Mouse (Mus musculus): ENCODE data around the gene Tagln2. TPM values are rescaled to one million over a fixed set of nuclear protein-coding genes. Genes with fewer than 3 reads are reported as not detected.

The Tagln2 gene
- polyA plus RNA-seq, 1 experiment: 771 TPM

- no peak overlapping the region for H3K4me3 ChIP-seq (ENCODE audit: insufficient read depth, poor library complexity, severe bottlenecking)
- no peaks in the 10 kb centered on the region for H3K79me2 ChIP-seq (ENCODE audit: control insufficient read depth, insufficient read depth)
- no peaks in the 10 kb centered on the region for H3K27me3 ChIP-seq (ENCODE audit: control insufficient read depth, insufficient read depth, insufficient read length)
- no peaks in the 10 kb centered on the region for H3K79me3 ChIP-seq (ENCODE audit: low read depth)
- no peak for TF ChIP-seq FOSL1 (IDR thresholded peaks at IDR 0.05; ENCODE audit: insufficient read depth, low read length, poor library complexity, severe bottlenecking)
- no peak for TF ChIP-seq MAX (IDR thresholded peaks at IDR 0.05)
- no peak for TF ChIP-seq MYOG (IDR thresholded peaks at IDR 0.05; ENCODE audit: control insufficient read depth, extremely low read depth, insufficient read length)
- TF ChIP-seq USF1 (IDR thresholded peaks at IDR 0.05; ENCODE audit: low read depth): no peak
- no peak for TF ChIP-seq MYOD1 (IDR thresholded peaks at IDR 0.05; ENCODE audit: control insufficient read depth, insufficient read length, low read depth)
- no peak for TF ChIP-seq CEBPB (IDR thresholded peaks at IDR 0.05; ENCODE audit: low read depth)
- no peak for TF ChIP-seq CTCF (IDR thresholded peaks at IDR 0.05; ENCODE audit: control insufficient read depth, insufficient read depth, insufficient read length)
- H3ac ChIP-seq (ENCODE audit: control insufficient read depth, insufficient read length, low read depth): no peak overlapping the region
- H3K36me3 ChIP-seq (ENCODE audit: control insufficient read depth, insufficient read depth): no peaks in the 10 kb centered on the region
These were observed 25.3 kb downstream of the Tagln2 start for GRCm38 (mm10) chr1:172525027-172525764.

GRCm38 (mm10) chr1:172525971-172526370 lies 26.1 kb downstream of the Tagln2 start:
- no peaks in the 10 kb centered on the region for H3K27me3 ChIP-seq (ENCODE audit: control insufficient read depth, insufficient read depth, insufficient read length)
- H3K79me2 ChIP-seq (ENCODE audit: control insufficient read depth, insufficient read depth): no peaks in the 10 kb centered on the region
- no peaks in the 10 kb centered on the region for H3K79me3 ChIP-seq (ENCODE audit: low read depth)
- no peak overlapping the region for H3ac ChIP-seq (ENCODE audit: control insufficient read depth, insufficient read length, low read depth)
- no peaks in the 10 kb centered on the region for H3K36me3 ChIP-seq (ENCODE audit: control insufficient read depth, insufficient read depth)
- TF ChIP-seq CTCF (IDR thresholded peaks at IDR 0.05; ENCODE audit: control insufficient read depth, insufficient read depth, insufficient read length) (no peak), MAX (IDR thresholded peaks at IDR 0.05) (no peak)
- H3K4me3 ChIP-seq (ENCODE audit: insufficient read depth, poor library complexity, severe bottlenecking): no peak overlapping the region

- Histone ChIP-seq H3K79me2 (ENCODE audit: control insufficient read depth, insufficient read depth) (no peaks in the 10 kb centered on the region), H3K4me3 (ENCODE audit: insufficient read depth, poor library complexity, severe bottlenecking) (no peak overlapping the region), H3K27me3 (ENCODE audit: control insufficient read depth, insufficient read depth, insufficient read length) (no peaks in the 10 kb centered on the region), H3ac (ENCODE audit: control insufficient read depth, insufficient read length, low read depth) (no peak overlapping the region), H3K36me3 (ENCODE audit: control insufficient read depth, insufficient read depth) (no peaks in the 10 kb centered on the region), H3K79me3 (ENCODE audit: low read depth) (no peaks in the 10 kb centered on the region)
- TF ChIP-seq MYOD1 (IDR thresholded peaks at IDR 0.05; ENCODE audit: control insufficient read depth, insufficient read length, low read depth) (no peak), MYOG (IDR thresholded peaks at IDR 0.05; ENCODE audit: control insufficient read depth, extremely low read depth, insufficient read length) (no peak), MAX (IDR thresholded peaks at IDR 0.05) (no peak), CEBPB (IDR thresholded peaks at IDR 0.05; ENCODE audit: low read depth) (no peak), CTCF (IDR thresholded peaks at IDR 0.05; ENCODE audit: control insufficient read depth, insufficient read depth, insufficient read length) (no peak), USF1 (IDR thresholded peaks at IDR 0.05; ENCODE audit: low read depth) (no peak), FOSL1 (IDR thresholded peaks at IDR 0.05; ENCODE audit: insufficient read depth, low read length, poor library complexity, severe bottlenecking) (no peak)
These were observed 26.7 kb downstream of the Tagln2 start for GRCm38 (mm10) chr1:172526380-172527081.

GRCm38 (mm10) chr1:172527431-172527830 lies 27.6 kb downstream of the Tagln2 start:
- H3ac ChIP-seq (ENCODE audit: control insufficient read depth, insufficient read length, low read depth): no peak overlapping the region
- H3K4me3 ChIP-seq (ENCODE audit: insufficient read depth, poor library complexity, severe bottlenecking): no peak overlapping the region
- TF ChIP-seq MYOD1 (IDR thresholded peaks at IDR 0.05; ENCODE audit: control insufficient read depth, insufficient read length, low read depth) (no peak), MAX (IDR thresholded peaks at IDR 0.05) (no peak), CTCF (IDR thresholded peaks at IDR 0.05; ENCODE audit: control insufficient read depth, insufficient read depth, insufficient read length) (no peak), FOSL1 (IDR thresholded peaks at IDR 0.05; ENCODE audit: insufficient read depth, low read length, poor library complexity, severe bottlenecking) (no peak)
- H3K79me2 ChIP-seq (ENCODE audit: control insufficient read depth, insufficient read depth): no peaks in the 10 kb centered on the region
- H3K79me3 ChIP-seq (ENCODE audit: low read depth): no peaks in the 10 kb centered on the region
- no peaks in the 10 kb centered on the region for H3K27me3 ChIP-seq (ENCODE audit: control insufficient read depth, insufficient read depth, insufficient read length)
- no peaks in the 10 kb centered on the region for H3K36me3 ChIP-seq (ENCODE audit: control insufficient read depth, insufficient read depth)

GRCm38 (mm10) chr1:172528701-172529100 lies 28.9 kb downstream of the Tagln2 start:
- Histone ChIP-seq H3K4me3 (ENCODE audit: insufficient read depth, poor library complexity, severe bottlenecking) (no peak overlapping the region), H3K79me2 (ENCODE audit: control insufficient read depth, insufficient read depth) (no peaks in the 10 kb centered on the region), H3ac (ENCODE audit: control insufficient read depth, insufficient read length, low read depth) (no peak overlapping the region), H3K36me3 (ENCODE audit: control insufficient read depth, insufficient read depth) (no peaks in the 10 kb centered on the region), H3K79me3 (ENCODE audit: low read depth) (no peaks in the 10 kb centered on the region), H3K27me3 (ENCODE audit: control insufficient read depth, insufficient read depth, insufficient read length) (no peaks in the 10 kb centered on the region)
- peak; percentile 94 for TF ChIP-seq CTCF (IDR thresholded peaks at IDR 0.05; ENCODE audit: control insufficient read depth, insufficient read depth, insufficient read length)
- TF ChIP-seq MYOD1 (IDR thresholded peaks at IDR 0.05; ENCODE audit: control insufficient read depth, insufficient read length, low read depth): no peak
